Mouse (Mus musculus) cerebellum, adult 2 months (tissue): ENCODE data around the gene Sfn. TPM values are rescaled to one million over a fixed set of nuclear protein-coding genes. Genes with fewer than 3 reads are reported as not detected.

Experiments
- DNase-seq, 2 experiments: peaks; one replicate each; pipeline ENCODE4 v3.0.0; 2021
- H3K27ac ChIP-seq: fragments of 200-500 bp; 2 replicates; pipeline ENCODE4 v1.5.1; 2012; ENCODE audit warnings: low read length, control low read depth, inconsistent platforms; ENCODE audit not compliant: insufficient read depth
- H3K27me3 ChIP-seq: fragments of 200-500 bp; 2 replicates; pipeline ENCODE4 v1.6.1; 2012; ENCODE audit warnings: inconsistent platforms, mild to moderate bottlenecking, low read length, moderate library complexity; ENCODE audit not compliant: control insufficient read depth, insufficient read depth
- H3K4me1 ChIP-seq: fragments of 200-500 bp; 2 replicates; pipeline ENCODE4 v1.6.1; 2011; ENCODE audit warnings: low read length; ENCODE audit not compliant: control insufficient read depth, insufficient read depth
- H3K4me3 ChIP-seq: fragments of 200-500 bp; replicated peaks from 2 replicates; pipeline ENCODE3; 2011; ENCODE audit warnings: mild to moderate bottlenecking, low read depth, low read length, control low read depth; ENCODE audit not compliant: insufficient read depth
- CTCF ChIP-seq: fragments of 200-500 bp; IDR thresholded peaks from 2 replicates; pipeline ENCODE4 v1.5.1; 2011; ENCODE audit warnings: low read depth, mild to moderate bottlenecking, control low read depth, low read length, moderate library complexity, borderline replicate concordance; ENCODE audit not compliant: insufficient read depth
- POLR2A ChIP-seq: fragments of 200-500 bp; IDR thresholded peaks from 2 replicates; pipeline ENCODE4 v1.6.1; 2011; ENCODE audit warnings: low read length, control low read depth, borderline replicate concordance; ENCODE audit not compliant: insufficient read depth
- WGBS: fragments of 180-500 bp; shearing (Covaris S2); methylation state at CpG from one replicate; pipeline ENCODE4 v1.1.7; 2018; 5-methylcytosine and 5-hydroxymethylcytosine counted together
- polyA plus RNA-seq: library from polyadenylated mRNA; depleted of rRNA; stranded (reverse); fragments of >200 nt; gene quantifications from 2 replicates; pipeline ENCODE4 v1.2.3, GENCODE M21; 2012

Gene Sfn
- polyA plus RNA-seq, 1 experiment: 4.8 TPM

DNA sequence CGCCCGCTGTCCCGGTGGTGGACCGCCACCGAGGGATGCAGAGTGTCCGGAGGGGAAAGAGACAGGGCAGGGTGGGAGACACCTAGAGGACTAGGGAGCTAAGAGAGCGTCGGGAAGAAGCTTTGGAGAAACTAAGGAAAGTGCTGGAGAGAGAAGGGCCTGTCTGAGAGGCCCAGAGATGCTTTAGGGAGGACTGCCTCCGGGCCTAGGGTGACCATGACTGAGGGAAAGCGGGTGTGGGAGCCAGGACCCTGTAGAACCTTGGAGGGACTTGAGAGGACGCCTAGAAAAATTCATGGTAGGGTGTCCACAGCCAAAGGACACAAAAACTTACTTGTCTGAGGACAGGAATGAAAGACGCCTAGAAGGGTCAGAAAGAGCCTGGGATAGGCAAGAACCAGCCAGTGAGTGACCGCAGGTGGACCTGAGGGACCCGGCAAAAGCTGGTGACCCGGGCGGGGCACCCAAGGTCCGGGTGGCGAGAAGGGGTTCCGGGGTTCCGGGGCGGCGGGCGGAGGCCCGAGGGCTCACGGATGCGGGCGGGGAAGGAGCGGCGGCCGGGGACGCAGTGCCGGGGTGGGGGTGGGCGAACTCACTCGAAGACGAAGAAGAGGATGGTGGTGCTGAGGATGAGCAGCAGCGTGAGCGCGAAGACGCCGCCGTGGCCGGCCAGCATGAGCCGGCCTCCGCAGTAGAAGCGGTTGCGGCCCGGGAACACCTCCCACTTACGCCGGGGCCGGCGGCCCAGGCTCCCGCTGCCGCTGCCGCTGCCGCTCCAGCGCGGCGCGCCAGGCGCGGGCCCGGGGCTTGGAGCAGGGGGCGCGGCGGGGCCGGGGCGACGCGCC, 30.7 kb upstream of the Sfn start:
- H3K4me1 ChIP-seq: peaks cover 18% of the 10 kb centered on the region
- H3K4me3 ChIP-seq: peak overlapping the region; percentile 83
- DNase-seq: peak; percentile 52 to 77
- 2% methylated on average over 69 of the region's 69 CpGs for WGBS
- H3K27me3 ChIP-seq: no peaks in the 10 kb centered on the region
- peak overlapping the region; percentile 55; the same call in 1 of the 2 replicates for H3K27ac ChIP-seq
- TF ChIP-seq CTCF (no peak), POLR2A (no peak)

GRCm38 (mm10) chr4:133631769-133632411, 29.9 kb upstream of the Sfn start:
- DNase-seq: peak; percentile 28 to 42
- TF ChIP-seq POLR2A (no peak), CTCF (no peak)
- WGBS: 16% methylated on average over 9 of the region's 9 CpGs
- peaks cover 21% of the 10 kb centered on the region for H3K4me1 ChIP-seq
- no peaks in the 10 kb centered on the region for H3K27me3 ChIP-seq
- H3K27ac ChIP-seq: peak overlapping the region; percentile 55
- H3K4me3 ChIP-seq: peak overlapping the region; percentile 83

DNA sequence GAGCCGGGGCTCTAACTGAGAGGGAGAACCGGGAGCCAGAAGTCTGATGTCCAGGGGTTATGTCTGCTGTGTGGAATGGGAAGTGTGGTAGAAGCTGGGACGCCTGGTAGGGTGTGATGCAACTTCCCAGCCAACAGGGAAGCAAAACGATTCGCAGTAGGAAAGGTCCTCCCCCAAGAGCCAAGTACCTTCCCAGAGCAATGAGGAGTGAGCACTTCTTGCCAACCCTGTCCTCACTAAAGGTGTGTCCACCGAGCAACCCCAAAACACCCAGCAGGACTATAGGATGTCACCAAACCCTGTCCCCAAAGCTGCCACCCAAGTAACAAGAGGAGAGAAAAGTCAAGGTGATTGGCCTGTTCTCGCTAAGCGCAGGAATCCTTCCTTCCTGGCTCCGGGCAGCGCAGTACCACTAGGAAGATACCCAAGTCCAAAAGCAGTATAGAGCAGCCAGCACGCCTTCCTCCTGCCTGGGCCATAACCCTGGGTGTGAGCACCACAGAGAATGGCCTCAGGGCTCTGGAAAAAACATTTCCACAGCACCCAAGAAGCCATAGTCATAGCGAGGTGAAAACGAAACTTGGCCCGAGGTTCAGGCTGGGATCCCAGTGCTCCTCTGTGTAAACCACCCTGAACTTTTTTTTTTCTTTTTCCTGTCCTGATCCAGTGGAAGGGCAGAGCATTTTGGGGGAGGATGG, 29.3 kb upstream of the Sfn start:
- WGBS: 17% methylated on average over 14 of the region's 14 CpGs
- peak in 1 of 2 experiments; percentile 45 for DNase-seq
- Histone ChIP-seq H3K4me1 (peaks cover 28% of the 10 kb centered on the region), H3K27me3 (no peaks in the 10 kb centered on the region), H3K27ac (peak overlapping the region; percentile 49), H3K4me3 (peak overlapping the region; percentile 83)
- TF ChIP-seq CTCF (no peak), POLR2A (no peak)

DNA sequence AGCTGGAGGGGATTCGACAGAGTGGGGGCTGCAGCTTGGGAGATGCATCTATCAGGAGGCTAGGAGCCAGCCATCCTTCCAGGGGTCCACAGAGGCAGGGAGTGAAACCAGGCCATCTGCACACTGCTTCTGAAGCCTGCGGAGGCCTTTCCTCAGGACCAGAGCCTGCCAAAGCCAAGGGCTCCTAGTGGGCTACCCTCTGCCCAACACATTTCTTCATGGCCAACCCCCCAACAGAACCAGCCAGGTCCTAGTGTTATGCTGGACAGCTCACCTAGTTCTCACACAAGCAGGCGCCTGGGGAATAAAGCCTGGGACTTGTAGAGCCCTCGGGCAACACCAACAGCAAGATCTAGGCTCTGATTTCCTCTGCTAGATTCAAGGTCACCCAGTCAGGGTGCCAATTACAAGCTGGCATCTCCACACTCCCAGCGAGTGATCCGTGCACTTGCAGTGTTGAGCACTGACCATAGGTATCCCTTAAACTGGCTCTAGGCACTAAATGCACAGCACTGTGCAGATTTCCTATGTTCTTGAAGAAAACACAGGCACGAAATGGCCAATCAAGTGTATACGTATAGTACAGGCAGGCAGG, 28.5 kb upstream of the Sfn start:
- Histone ChIP-seq H3K27ac (peak overlapping the region; percentile 49), H3K4me1 (peaks cover 35% of the 10 kb centered on the region), H3K27me3 (no peaks in the 10 kb centered on the region), H3K4me3 (peak overlapping the region; percentile 83)
- WGBS: 12% methylated on average over 8 of the region's 8 CpGs
- no peak for TF ChIP-seq CTCF
- TF ChIP-seq POLR2A: no peak
- peak; percentile 65 to 71 for DNase-seq

- TF ChIP-seq POLR2A (no peak), CTCF (no peak)
- Histone ChIP-seq H3K4me1 (peaks cover 38% of the 10 kb centered on the region), H3K27ac (no peak overlapping the region; the same call in 1 of the 2 replicates), H3K4me3 (no peak overlapping the region), H3K27me3 (no peaks in the 10 kb centered on the region)
- DNase-seq: no peak
- 62% methylated on average over 7 of the region's 7 CpGs for WGBS
Observed at GRCm38 (mm10) chr4:133629191-133629590, 27.2 kb upstream of the Sfn start.

DNA sequence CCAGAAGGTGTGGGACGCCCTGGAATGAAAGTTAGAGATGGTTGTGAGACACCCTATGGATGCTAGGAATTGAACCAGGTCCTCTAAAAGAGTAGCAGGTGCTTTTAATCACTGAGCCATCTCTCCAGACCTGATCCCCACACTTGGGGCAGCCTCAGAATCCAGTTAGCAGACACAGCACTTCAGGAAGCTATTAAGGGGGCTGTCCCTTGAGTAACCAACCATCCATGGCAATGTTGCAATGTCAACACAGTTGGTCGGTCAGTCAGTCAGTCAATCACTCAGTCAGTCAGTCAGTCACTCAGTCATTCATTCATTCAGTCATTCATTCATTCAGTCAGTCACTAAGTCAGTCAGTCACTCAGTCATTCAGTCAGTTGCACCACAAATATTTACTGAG, 26.5 kb upstream of the Sfn start:
- TF ChIP-seq POLR2A (no peak), CTCF (no peak)
- H3K4me1 ChIP-seq: peaks cover 38% of the 10 kb centered on the region
- H3K4me3 ChIP-seq: no peak overlapping the region
- H3K27ac ChIP-seq: no peak overlapping the region
- H3K27me3 ChIP-seq: no peaks in the 10 kb centered on the region
- WGBS: 79% methylated on average over 2 of the region's 2 CpGs
- DNase-seq: no peak

- WGBS: 21% methylated on average over 14 of the region's 14 CpGs
- TF ChIP-seq POLR2A (no peak), CTCF (no peak)
- peak; percentile 86 to 87 for DNase-seq
- H3K27me3 ChIP-seq: no peaks in the 10 kb centered on the region
- peaks cover 42% of the 10 kb centered on the region for H3K4me1 ChIP-seq
- H3K4me3 ChIP-seq: no peak overlapping the region
- peak overlapping the region; percentile 45 for H3K27ac ChIP-seq
Observed at GRCm38 (mm10) chr4:133627039-133627438, 25.1 kb upstream of the Sfn start.
